Mouse (Mus musculus) neural tube, embryonic 15.5 days (tissue): Measurements from ENCODE around the gene Dvl3. TPM values are rescaled to one million over a fixed set of nuclear protein-coding genes. Genes with fewer than 3 reads are reported as not detected.

ENCODE experiments used
- ATAC-seq: fragments of 200-750 bp; cut with Nextera tagmentation; 2 replicates; pipeline ENCODE4 v1.8.0; 2017; ENCODE audit warnings: mild to moderate bottlenecking, moderate TSS enrichment, moderate library complexity; ENCODE audit not compliant: low FRiP score
- H3K27ac ChIP-seq: fragments of 300-500 bp; sonication (generic); replicated peaks from 2 replicates; pipeline ENCODE4 v1.5.1; 2015; ENCODE audit warnings: mild to moderate bottlenecking, inconsistent platforms
- H3K27me3 ChIP-seq: fragments of 300-500 bp; sonication (generic); replicated peaks from 2 replicates; pipeline ENCODE4 v1.6.1; 2015; ENCODE audit warnings: inconsistent platforms
- H3K36me3 ChIP-seq: fragments of 300-500 bp; sonication (generic); 2 replicates; pipeline ENCODE4 v1.6.1; 2015; ENCODE audit warnings: inconsistent platforms
- H3K4me1 ChIP-seq: fragments of 300-500 bp; sonication (generic); 2 replicates; pipeline ENCODE4 v1.6.1; 2015; ENCODE audit warnings: inconsistent platforms
- H3K4me2 ChIP-seq: fragments of 300-500 bp; sonication (generic); 2 replicates; pipeline ENCODE4 v1.6.1; 2015; ENCODE audit warnings: inconsistent platforms, mild to moderate bottlenecking, moderate library complexity
- H3K4me3 ChIP-seq: fragments of 300-500 bp; sonication (generic); replicated peaks from 2 replicates; pipeline ENCODE4 v1.5.1; 2015; ENCODE audit warnings: mild to moderate bottlenecking, inconsistent platforms
- H3K9ac ChIP-seq: fragments of 300-500 bp; sonication (generic); replicated peaks from 2 replicates; pipeline ENCODE4 v1.6.1; 2015; ENCODE audit warnings: mild to moderate bottlenecking, inconsistent platforms
- H3K9me3 ChIP-seq: fragments of 300-500 bp; sonication (generic); replicated peaks from 2 replicates; pipeline ENCODE4 v1.6.1; 2016; ENCODE audit warnings: inconsistent platforms
- WGBS: fragments of 180-500 bp; shearing (Covaris S2); methylation state at CpG from one replicate; pipeline ENCODE4 v1.1.7; 2015; ENCODE audit warnings: mixed read lengths; 5-methylcytosine and 5-hydroxymethylcytosine counted together
- polyA plus RNA-seq: library from polyadenylated mRNA; unstranded; fragments of >200 nt; fragmentation: Nextera tagmentation; extraction: Ambion mirVana; gene quantifications from 2 replicates; pipeline ENCODE4 v1.2.1, GENCODE M21; 2015

The Dvl3 gene
- polyA plus RNA-seq, 1 experiment from 2014 or later = 32.2 TPM

DNA sequence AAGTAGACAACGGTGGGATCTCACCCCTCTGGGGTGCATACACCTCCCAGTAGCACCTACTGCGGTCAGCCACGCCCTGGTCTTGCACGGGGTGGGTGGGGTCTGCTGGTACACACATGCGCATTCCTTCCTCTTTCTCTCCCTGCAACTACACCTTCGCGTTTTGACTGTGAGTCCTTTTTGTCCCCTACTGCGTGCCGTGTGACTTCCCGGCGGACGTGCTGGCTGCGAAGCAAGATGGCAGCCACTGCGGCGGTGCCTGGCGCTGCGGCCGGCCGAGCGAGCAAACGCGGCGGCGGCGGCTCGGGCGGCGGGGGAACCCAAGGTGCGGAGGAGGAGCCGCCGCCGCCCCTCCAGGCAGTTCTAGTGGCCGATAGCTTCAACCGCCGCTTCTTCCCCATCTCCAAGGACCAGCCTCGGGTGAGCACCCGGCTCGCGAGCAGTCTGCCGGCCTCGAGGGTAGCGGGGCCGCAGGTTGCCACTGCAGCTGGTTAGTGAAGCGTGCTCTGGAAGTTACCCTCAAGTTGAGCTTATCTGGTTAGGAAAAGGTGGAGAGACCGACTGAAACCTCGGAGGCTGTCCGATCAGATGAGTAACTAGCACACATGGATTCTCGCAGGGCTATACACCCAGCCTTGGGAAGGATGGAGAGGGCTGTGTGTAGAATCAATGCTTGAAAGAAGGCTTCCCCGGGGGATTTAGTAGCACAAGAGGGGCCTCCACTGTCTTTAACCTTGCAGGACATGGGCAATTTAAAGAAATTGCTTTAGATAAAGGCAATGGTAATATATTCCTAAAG, 17.9 kb upstream of the Dvl3 start, which contains the start of gene Eif2b5:
Eif2b5 (plus strand) TSS at position 141 of the 799 bp plus-strand sequence.
- peak; percentile 94 for ATAC-seq
- Histone ChIP-seq H3K27me3 (no peaks in the 10 kb centered on the region), H3K4me3 (peak within 1 kb of the TSS; percentile 94), H3K27ac (peak within 1 kb of the TSS; percentile 87), H3K9me3 (no peaks in the 10 kb centered on the region), H3K4me1 (peaks cover 24% of the 10 kb centered on the region), H3K36me3 (peaks cover 32% of the 10 kb centered on the region), H3K4me2 (peak within 1 kb of the TSS; percentile 85), H3K9ac (peak within 1 kb of the TSS; percentile 94)
- WGBS = 1% methylated on average over 49 of the region's 49 CpGs

DNA sequence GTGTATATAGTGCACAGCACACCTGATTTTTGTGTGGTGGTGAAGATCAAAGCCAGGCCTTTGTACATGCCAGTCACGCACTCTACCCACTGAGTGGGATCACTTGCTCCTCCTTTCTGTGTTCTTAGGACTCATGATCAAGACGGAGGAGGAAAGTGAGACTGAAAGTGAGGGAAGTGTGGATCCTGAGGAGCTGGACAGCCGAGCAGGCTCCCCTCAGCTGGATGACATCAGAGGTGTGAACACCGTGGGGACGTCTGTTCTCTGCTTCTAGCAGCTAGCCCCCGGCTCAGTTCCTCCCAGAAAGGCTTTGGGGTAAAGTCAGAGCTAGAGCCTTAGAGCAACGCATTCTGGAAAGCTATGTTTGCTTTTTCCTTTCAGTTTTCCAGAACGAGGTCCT, 10.8 kb upstream of the Dvl3 start:
- no peak for ATAC-seq
- H3K9me3 ChIP-seq = no peaks in the 10 kb centered on the region
- no peak overlapping the region for H3K9ac ChIP-seq
- no peak overlapping the region for H3K27ac ChIP-seq
- WGBS = 84% methylated on average over 8 of the region's 8 CpGs
- no peak overlapping the region for H3K4me2 ChIP-seq
- no peaks in the 10 kb centered on the region for H3K27me3 ChIP-seq
- H3K4me3 ChIP-seq = no peak overlapping the region
- peaks cover 95% of the 10 kb centered on the region for H3K36me3 ChIP-seq
- no peaks in the 10 kb centered on the region for H3K4me1 ChIP-seq

DNA sequence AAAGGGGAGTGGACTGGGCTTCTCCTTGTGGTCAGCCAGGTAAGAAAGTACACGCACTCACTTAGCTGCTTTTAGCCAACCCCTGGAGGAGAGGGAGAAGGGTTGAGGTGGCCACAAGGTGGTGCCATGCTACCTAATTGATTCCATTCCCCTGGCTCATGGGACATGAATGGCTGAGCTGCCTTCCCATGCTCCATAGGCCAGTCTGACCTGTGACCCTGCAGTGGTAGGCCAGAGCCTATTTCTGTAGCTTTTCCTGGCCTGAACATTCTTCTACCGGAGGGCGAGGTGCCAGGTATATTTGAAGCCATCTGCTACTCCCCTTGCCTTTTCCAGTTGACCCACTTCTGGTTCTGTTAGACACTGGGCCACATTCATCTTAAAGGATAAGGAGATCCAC, 7.4 kb upstream of the Dvl3 start:
- no peak overlapping the region for H3K27ac ChIP-seq
- no peak overlapping the region for H3K4me2 ChIP-seq
- no peaks in the 10 kb centered on the region for H3K9me3 ChIP-seq
- H3K27me3 ChIP-seq = no peaks in the 10 kb centered on the region
- no peak overlapping the region for H3K9ac ChIP-seq
- WGBS = 86% methylated on average over 3 of the region's 3 CpGs
- peaks cover 65% of the 10 kb centered on the region for H3K36me3 ChIP-seq
- H3K4me1 ChIP-seq = no peaks in the 10 kb centered on the region
- peak; percentile 18; the same call in 1 of the 2 replicates for ATAC-seq
- no peak overlapping the region for H3K4me3 ChIP-seq

DNA sequence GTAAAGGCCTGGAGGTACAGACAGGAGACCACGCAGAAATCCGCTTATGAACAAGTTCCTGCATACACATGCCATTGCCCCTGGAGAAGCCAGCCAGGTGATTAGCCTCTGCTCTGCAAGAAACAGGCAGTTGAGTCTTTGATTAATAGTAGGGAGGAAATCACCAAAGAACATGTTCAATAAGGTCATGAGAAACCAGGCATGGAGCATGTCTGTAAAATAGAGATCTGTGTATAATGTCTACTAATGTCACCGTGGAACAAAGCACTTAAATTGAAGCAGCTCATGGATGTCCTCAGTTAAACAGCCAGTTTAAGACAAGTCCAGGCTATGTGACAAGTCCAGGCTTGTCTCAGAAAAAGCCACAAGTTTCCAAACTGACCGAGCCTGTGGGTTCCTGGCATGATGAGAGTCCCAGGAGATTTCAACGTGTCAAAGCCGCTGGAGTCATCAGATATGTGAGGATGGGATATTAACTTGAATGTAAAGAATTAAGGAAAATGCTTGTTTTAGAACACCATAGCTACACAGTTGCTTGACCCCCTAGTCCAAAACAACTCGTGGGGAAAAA, 5.4 kb upstream of the Dvl3 start:
- WGBS = 92% methylated on average over 7 of the region's 7 CpGs
- no peak for ATAC-seq
- no peak overlapping the region for H3K27ac ChIP-seq
- no peak overlapping the region for H3K4me3 ChIP-seq
- no peak overlapping the region for H3K4me2 ChIP-seq
- H3K9ac ChIP-seq = no peak overlapping the region
- no peaks in the 10 kb centered on the region for H3K27me3 ChIP-seq
- H3K4me1 ChIP-seq = peaks cover 5% of the 10 kb centered on the region
- no peaks in the 10 kb centered on the region for H3K9me3 ChIP-seq
- peaks cover 46% of the 10 kb centered on the region for H3K36me3 ChIP-seq

DNA sequence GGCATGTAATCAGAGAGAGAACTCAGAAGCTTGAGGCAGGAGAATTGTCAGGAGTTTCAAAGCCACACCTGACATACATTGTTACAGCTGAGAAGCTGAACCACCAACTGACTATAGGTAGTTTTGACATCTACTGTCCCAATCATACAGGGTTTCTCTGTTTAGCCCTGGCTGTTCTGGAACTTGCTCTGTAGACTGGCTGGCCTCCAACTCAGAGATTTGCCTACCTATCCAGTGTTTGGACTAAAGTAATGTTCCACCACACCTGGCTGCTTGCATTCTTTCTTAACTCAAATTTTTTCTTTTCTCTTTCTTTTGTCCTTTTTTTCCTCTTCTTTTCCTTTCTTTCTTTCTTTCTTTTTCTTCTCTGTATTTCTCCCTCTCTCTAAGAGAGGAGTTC, 750 bp upstream of the Dvl3 start:
- ATAC-seq = no peak
- peak overlapping the region; percentile 91 for H3K27ac ChIP-seq
- no peaks in the 10 kb centered on the region for H3K27me3 ChIP-seq
- H3K4me2 ChIP-seq = peak overlapping the region; percentile 95
- peak overlapping the region; percentile 70 for H3K4me3 ChIP-seq
- H3K9me3 ChIP-seq = no peaks in the 10 kb centered on the region
- peak overlapping the region; percentile 93 for H3K9ac ChIP-seq
- H3K36me3 ChIP-seq = peaks cover 11% of the 10 kb centered on the region
- H3K4me1 ChIP-seq = peaks cover 39% of the 10 kb centered on the region

DNA sequence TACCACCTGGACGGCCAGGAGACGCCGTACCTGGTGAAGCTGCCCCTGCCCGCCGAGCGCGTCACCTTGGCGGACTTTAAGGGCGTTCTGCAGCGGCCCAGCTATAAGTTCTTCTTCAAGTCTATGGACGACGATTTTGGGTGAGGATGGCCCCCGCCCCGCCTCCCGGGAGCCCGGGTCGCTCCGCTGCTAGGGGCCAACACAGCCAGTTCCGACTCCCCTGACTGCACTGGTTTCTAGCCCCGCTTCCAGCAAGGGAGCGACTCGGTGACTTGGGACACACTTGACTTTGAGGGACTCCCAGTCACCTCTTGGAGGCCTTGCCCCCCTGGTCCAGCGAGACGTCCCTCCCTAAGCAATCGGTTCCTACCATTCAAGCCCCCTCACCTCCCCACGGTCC, 434 bp downstream of the Dvl3 start:
- Histone ChIP-seq H3K4me3 (peak overlapping the region; percentile 70), H3K4me1 (peaks cover 39% of the 10 kb centered on the region), H3K27me3 (no peaks in the 10 kb centered on the region), H3K9ac (peak overlapping the region; percentile 93), H3K9me3 (no peaks in the 10 kb centered on the region), H3K4me2 (peak overlapping the region; percentile 95), H3K27ac (peak overlapping the region; percentile 91), H3K36me3 (peaks cover 20% of the 10 kb centered on the region)
- ATAC-seq = peak; percentile 60
- under 1% methylated on average over 26 of the region's 26 CpGs for WGBS

DNA sequence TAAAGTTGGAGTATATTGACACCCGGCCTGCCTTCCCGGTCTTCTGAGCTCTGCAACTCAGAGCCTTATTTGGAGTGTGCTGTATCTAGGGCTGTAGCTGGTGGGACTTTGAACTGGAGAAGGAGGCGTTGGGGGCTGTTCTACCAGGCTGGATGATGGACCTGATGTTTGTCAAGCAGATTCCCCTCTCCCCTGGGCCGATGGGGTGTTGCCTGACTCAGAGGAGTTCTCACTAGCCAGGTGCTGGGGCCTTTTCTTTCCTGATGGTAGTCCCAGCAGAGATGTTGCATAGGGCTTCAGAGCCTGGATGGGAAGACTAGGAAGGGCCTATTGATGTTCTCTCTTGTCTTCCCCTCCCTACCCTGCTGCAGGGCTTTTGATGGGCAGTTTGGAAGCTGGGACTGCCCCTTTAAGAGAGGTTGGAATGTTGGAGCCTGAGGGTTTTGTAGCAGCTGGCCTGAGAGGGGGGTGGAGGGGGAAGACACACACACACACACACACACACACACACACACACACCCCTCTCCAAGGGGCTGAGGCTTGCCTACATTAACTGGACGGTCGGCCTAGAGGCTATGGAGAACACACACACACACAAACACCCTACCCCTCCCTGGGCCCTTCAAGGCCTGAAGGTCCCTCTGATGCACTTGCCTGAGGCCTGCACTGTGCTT, 1.1 kb downstream of the Dvl3 start:
- no peaks in the 10 kb centered on the region for H3K27me3 ChIP-seq
- 0% methylated on average over 6 of the region's 6 CpGs for WGBS
- peak overlapping the region; percentile 70 for H3K4me3 ChIP-seq
- peak overlapping the region; percentile 91 for H3K27ac ChIP-seq
- peaks cover 21% of the 10 kb centered on the region for H3K36me3 ChIP-seq
- H3K9ac ChIP-seq = peak overlapping the region; percentile 93
- H3K4me1 ChIP-seq = peaks cover 39% of the 10 kb centered on the region
- H3K9me3 ChIP-seq = no peaks in the 10 kb centered on the region
- ATAC-seq = peak; percentile 35
- peak overlapping the region; percentile 95 for H3K4me2 ChIP-seq

DNA sequence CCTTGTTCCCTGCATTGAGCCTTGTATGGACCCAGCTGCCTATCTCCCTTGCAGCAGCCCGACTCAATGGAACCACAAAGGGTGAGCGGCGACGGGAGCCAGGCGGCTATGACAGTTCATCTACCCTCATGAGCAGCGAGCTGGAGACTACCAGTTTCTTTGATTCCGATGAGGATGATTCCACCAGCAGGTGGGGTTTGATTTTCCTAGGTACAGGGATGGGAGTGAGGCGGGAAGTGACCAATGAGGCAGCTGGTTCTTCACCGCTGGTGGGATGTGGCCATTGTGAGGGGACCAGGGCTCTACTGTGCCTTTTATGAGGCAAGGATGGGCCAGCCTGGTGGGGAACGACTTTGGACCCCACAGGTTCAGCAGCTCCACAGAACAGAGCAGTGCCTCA, 7.1 kb downstream of the Dvl3 start:
- Histone ChIP-seq H3K36me3 (peaks cover 79% of the 10 kb centered on the region), H3K4me2 (no peak overlapping the region), H3K4me3 (no peak overlapping the region), H3K9ac (no peak overlapping the region), H3K4me1 (peaks cover 22% of the 10 kb centered on the region), H3K9me3 (no peaks in the 10 kb centered on the region), H3K27me3 (no peaks in the 10 kb centered on the region), H3K27ac (no peak overlapping the region)
- WGBS = 86% methylated on average over 10 of the region's 10 CpGs
- no peak for ATAC-seq

DNA sequence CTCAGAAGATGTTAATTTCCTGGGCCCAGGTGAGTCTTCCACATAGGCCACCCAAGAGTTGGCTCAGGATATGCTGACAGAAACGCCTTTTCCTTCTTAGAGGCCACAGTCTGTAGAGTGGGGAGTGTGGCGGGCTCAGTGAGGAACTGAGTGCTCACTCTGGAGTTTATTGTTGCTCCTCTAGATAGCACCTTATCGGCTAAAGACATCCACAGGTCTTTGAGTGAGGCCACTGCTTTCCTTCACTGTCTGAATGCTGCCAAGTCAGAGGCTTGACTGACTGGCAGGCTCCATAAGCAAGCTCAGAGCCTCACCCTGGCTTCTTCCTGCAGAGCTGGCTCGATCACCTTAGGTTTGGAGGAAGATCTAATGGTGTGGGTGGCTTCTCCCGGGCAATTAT, 12.0 kb downstream of the Dvl3 start:
- H3K27ac ChIP-seq = no peak overlapping the region
- 92% methylated on average over 5 of the region's 5 CpGs for WGBS

DNA sequence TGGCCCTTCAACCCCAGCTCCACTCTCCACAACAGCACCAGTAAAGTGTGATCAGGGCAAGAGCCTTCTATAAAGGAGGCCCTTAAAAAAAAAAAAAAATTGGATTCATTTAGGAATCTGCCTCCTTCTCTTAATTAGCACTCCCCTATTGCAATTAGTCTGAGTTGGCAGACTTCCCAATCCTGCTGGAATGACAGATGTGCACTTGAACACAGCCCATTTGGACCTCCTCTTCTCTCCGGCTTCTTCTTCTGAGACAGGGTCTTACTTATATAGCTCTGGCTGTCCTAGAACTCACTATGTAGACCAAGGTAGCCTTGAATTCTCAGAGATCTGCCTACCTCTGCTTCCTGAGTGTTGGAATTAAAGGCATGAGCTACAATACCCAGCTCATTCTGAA, 12.6 kb downstream of the Dvl3 start:
- no peak overlapping the region for H3K4me2 ChIP-seq
- no peak overlapping the region for H3K9ac ChIP-seq
- H3K27me3 ChIP-seq = no peaks in the 10 kb centered on the region
- H3K27ac ChIP-seq = no peak overlapping the region
- 23% methylated on average over 1 of the region's 1 CpGs for WGBS
- ATAC-seq = no peak
- H3K9me3 ChIP-seq = no peaks in the 10 kb centered on the region
- H3K4me1 ChIP-seq = 0 out of 2 replicates have a peak, but pooled peaks cover 4% of the 10 kb centered on the region
- peaks cover 88% of the 10 kb centered on the region for H3K36me3 ChIP-seq
- no peak overlapping the region for H3K4me3 ChIP-seq

More for the DNA sequence above, 12.0 kb downstream of the Dvl3 start:
- Histone ChIP-seq H3K9ac (no peak overlapping the region), H3K27me3 (no peaks in the 10 kb centered on the region), H3K36me3 (peaks cover 94% of the 10 kb centered on the region), H3K9me3 (no peaks in the 10 kb centered on the region), H3K4me1 (0 out of 2 replicates have a peak, but pooled peaks cover 4% of the 10 kb centered on the region), H3K4me3 (no peak overlapping the region), H3K4me2 (no peak overlapping the region)
- no peak for ATAC-seq

DNA sequence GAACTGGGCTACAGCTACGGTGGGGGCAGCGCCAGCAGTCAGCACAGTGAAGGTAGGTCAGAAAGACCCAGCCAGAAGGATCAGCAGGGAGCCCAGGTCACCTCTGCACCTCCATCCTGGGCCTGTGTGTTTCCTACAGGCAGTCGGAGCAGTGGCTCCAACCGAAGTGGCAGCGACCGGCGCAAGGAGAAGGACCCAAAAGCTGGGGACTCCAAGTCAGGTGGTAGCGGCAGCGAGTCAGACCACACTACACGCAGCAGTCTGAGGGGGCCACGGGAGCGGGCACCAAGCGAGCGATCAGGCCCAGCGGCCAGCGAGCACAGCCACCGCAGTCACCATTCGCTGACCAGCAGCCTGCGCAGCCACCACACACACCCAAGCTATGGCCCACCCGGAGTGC, 14.2 kb downstream of the Dvl3 start:
- Histone ChIP-seq H3K27ac (no peak overlapping the region), H3K9ac (no peak overlapping the region), H3K4me3 (no peak overlapping the region), H3K27me3 (no peaks in the 10 kb centered on the region), H3K36me3 (peaks cover 75% of the 10 kb centered on the region), H3K9me3 (no peaks in the 10 kb centered on the region), H3K4me1 (0 out of 2 replicates have a peak, but pooled peaks cover 4% of the 10 kb centered on the region), H3K4me2 (no peak overlapping the region)
- 98% methylated on average over 20 of the region's 20 CpGs for WGBS
- no peak for ATAC-seq
